8 mouse cellular contexts compared by ENCODE assay signal in genomic region chr11:70219873-70220272, GRCm38 (mm10). TPM values are rescaled to one million over a fixed set of nuclear protein-coding genes. Genes with fewer than 3 reads are reported as not detected.
DNase-seq lines count a peak whose midpoint lies in the region; ATAC-seq lines count a peak whose summit lies in the region.
"Had no signal": no experiment of that assay in that cellular context is flagged by ENCODE, and none has a peak within 500 bp of the region (broad histone marks: within the 10 kb centered on the region; RNA-seq: fewer than 3 reads in every experiment).

No protein-coding gene starts in this region.

- H3K27ac ChIP-seq in forebrain, embryonic 11.5 days (ENCODE audit: low read depth, low read length), result no peak overlapping the region
- peak overlapping the region; percentile 52; the same call in 1 of the 2 replicates for H3K27ac ChIP-seq in limb, embryonic 13.5 days
- no peak overlapping the region for H3K27ac ChIP-seq in stomach, embryonic 14.5 days (ENCODE audit: low read length)

- no peak for ATAC-seq in megakaryocyte, adult 5-6 weeks (ENCODE audit: poor library complexity, severe bottlenecking)
- ATAC-seq in forebrain, embryonic 11.5 days (replicated peaks; ENCODE audit: low FRiP score), result no peak
- no peak for ATAC-seq in limb, embryonic 13.5 days (ENCODE audit: low FRiP score, low read depth)
- no peak for ATAC-seq in stomach, embryonic 14.5 days (ENCODE audit: insufficient number of reproducible peaks, insufficient read depth, low FRiP score, low read depth)

- H3K4me1 ChIP-seq in megakaryocyte, embryonic 14.5 days, result peaks cover 78% of the 10 kb centered on the region
- peaks cover 12% of the 10 kb centered on the region; the same call in 1 of the 2 replicates for H3K4me1 ChIP-seq in forebrain, embryonic 11.5 days (replicated peaks; ENCODE audit: control insufficient read depth, insufficient read depth, low read length)
- peaks cover 40% of the 10 kb centered on the region for H3K4me1 ChIP-seq in limb, embryonic 13.5 days
- H3K4me1 ChIP-seq in stomach, embryonic 14.5 days (ENCODE audit: control insufficient read depth, insufficient read depth, low read length), result 0 out of 2 replicates have a peak, but pooled peaks cover 20% of the 10 kb centered on the region

- peak overlapping the region; percentile 76 for H3K9ac ChIP-seq in forebrain, embryonic 11.5 days (ENCODE audit: low read length)
- H3K9ac ChIP-seq in limb, embryonic 13.5 days, result peak overlapping the region; percentile 79
- peak overlapping the region; percentile 57 for H3K9ac ChIP-seq in stomach, embryonic 14.5 days (replicated peaks; ENCODE audit: low read depth, low read length)

- peaks cover 39% of the 10 kb centered on the region for H3K36me3 ChIP-seq in megakaryocyte, embryonic 14.5 days (replicated peaks; ENCODE audit: low read length)
- H3K36me3 ChIP-seq in forebrain, embryonic 11.5 days (ENCODE audit: control insufficient read depth, insufficient read depth, low read length), result no peaks in the 10 kb centered on the region
- no peaks in the 10 kb centered on the region for H3K36me3 ChIP-seq in limb, embryonic 13.5 days
- no peaks in the 10 kb centered on the region; the same call in 1 of the 2 replicates for H3K36me3 ChIP-seq in stomach, embryonic 14.5 days (ENCODE audit: control insufficient read depth, insufficient read depth, low read length)

- no peaks in the 10 kb centered on the region for H3K9me3 ChIP-seq in megakaryocyte, embryonic 14.5 days
- H3K9me3 ChIP-seq in forebrain, embryonic 11.5 days (ENCODE audit: control insufficient read depth, low read length), result no peaks in the 10 kb centered on the region
- no peaks in the 10 kb centered on the region for H3K9me3 ChIP-seq in limb, embryonic 13.5 days
- H3K9me3 ChIP-seq in stomach, embryonic 14.5 days (ENCODE audit: control insufficient read depth, low read depth, low read length), result no peaks in the 10 kb centered on the region

- 52% methylated on average over 7 of the region's 7 CpGs for WGBS in forebrain, embryonic 11.5 days
- whole genome bisulfite sequencing in limb, embryonic 13.5 days, result 57% methylated on average over 7 of the region's 7 CpGs
- 64% methylated on average over 7 of the region's 7 CpGs for WGBS in stomach, embryonic 14.5 days

- peaks cover 15% of the 10 kb centered on the region for H3K27me3 ChIP-seq in megakaryocyte, embryonic 14.5 days (replicated peaks)
- H3K27me3 ChIP-seq in forebrain, embryonic 11.5 days (ENCODE audit: control insufficient read depth, insufficient read depth, low read length), result peaks cover 14% of the 10 kb centered on the region
- peaks cover 49% of the 10 kb centered on the region for H3K27me3 ChIP-seq in limb, embryonic 13.5 days
- H3K27me3 ChIP-seq in stomach, embryonic 14.5 days (ENCODE audit: control insufficient read depth, insufficient read depth, low read length), result peaks cover 12% of the 10 kb centered on the region

- no peak for DNase-seq in forebrain, embryonic 11.5 days (ENCODE audit: low spot score)
- no peak for DNase-seq in retina, postnatal 1 day
- DNase-seq in B cell, adult 2 months, result no peak
- DNase-seq: thymus, postnatal 4 days had no signal

- H3K4me2 ChIP-seq in forebrain, embryonic 11.5 days (ENCODE audit: low read depth, low read length, severe bottlenecking), result peak overlapping the region; percentile 87
- peak overlapping the region; percentile 85 for H3K4me2 ChIP-seq in limb, embryonic 13.5 days (replicated peaks)
- H3K4me2 ChIP-seq in stomach, embryonic 14.5 days (replicated peaks; ENCODE audit: low read depth, low read length), result peak overlapping the region; percentile 66

- peak overlapping the region; percentile 93 for H3K4me3 ChIP-seq in megakaryocyte, embryonic 14.5 days (replicated peaks)
- peak overlapping the region; percentile 49 for H3K4me3 ChIP-seq in forebrain, embryonic 11.5 days (ENCODE audit: low read depth, low read length)
- H3K4me3 ChIP-seq in limb, embryonic 13.5 days, result peak overlapping the region; percentile 56
- peak overlapping the region; percentile 37 for H3K4me3 ChIP-seq in stomach, embryonic 14.5 days (ENCODE audit: low read depth, low read length)

RNA-seq across cellular contexts. Expression of gene Slc16a13, which starts 1.0 kb away (rescaled TPM):
- polyA plus RNA-seq in megakaryocyte, embryonic 14.5 days (2012; ENCODE audit: insufficient read depth, low replicate concordance), result 5.3 and 8.1 TPM in 2 replicates
- 1.9 and 2.5 TPM in 2 replicates for total RNA-seq in megakaryocyte, adult 5-6 weeks (2015)
- 2.3 and 7.7 TPM in 2 replicates for total RNA-seq in megakaryocyte, adult 5-6 weeks (2017)
- 14.6 and 15.8 TPM in 2 replicates for polyA plus RNA-seq in forebrain, embryonic 11.5 days (2014; fragmentation: Nextera tagmentation; extraction: Ambion mirVana)
- polyA plus RNA-seq in limb, embryonic 13.5 days (2015; fragmentation: Nextera tagmentation; extraction: Ambion mirVana), result 10.9 and 11.5 TPM in 2 replicates
- 5.6 and 8.8 TPM in 2 replicates for polyA plus RNA-seq in stomach, embryonic 14.5 days (2014; fragmentation: Nextera tagmentation; extraction: Ambion mirVana)

RNA-seq across cellular contexts. Expression of gene Slc16a11, which starts 7.3 kb away (rescaled TPM):
- not detected in 2 replicates for polyA plus RNA-seq in megakaryocyte, embryonic 14.5 days (2012; ENCODE audit: insufficient read depth, low replicate concordance)
- not detected in 2 replicates for total RNA-seq in megakaryocyte, adult 5-6 weeks (2015)
- total RNA-seq in megakaryocyte, adult 5-6 weeks (2017), result not detected in 2 replicates
- polyA plus RNA-seq in forebrain, embryonic 11.5 days (2014; fragmentation: Nextera tagmentation; extraction: Ambion mirVana), result 0.91 and 1.0 TPM in 2 replicates
- 1.5 and 1.7 TPM in 2 replicates for polyA plus RNA-seq in limb, embryonic 13.5 days (2015; fragmentation: Nextera tagmentation; extraction: Ambion mirVana)
- 0.69 and 1.5 TPM in 2 replicates for polyA plus RNA-seq in stomach, embryonic 14.5 days (2014; fragmentation: Nextera tagmentation; extraction: Ambion mirVana)

RNA-seq across cellular contexts. Expression of gene Bcl6b, which starts 9.7 kb away (rescaled TPM):
- not detected in 2 replicates for polyA plus RNA-seq in megakaryocyte, embryonic 14.5 days (2012; ENCODE audit: insufficient read depth, low replicate concordance)
- total RNA-seq in megakaryocyte, adult 5-6 weeks (2015), result 0.04 and 0.27 TPM in 2 replicates
- not detected in 2 replicates for total RNA-seq in megakaryocyte, adult 5-6 weeks (2017)
- 4.9 and 6.8 TPM in 2 replicates for polyA plus RNA-seq in forebrain, embryonic 11.5 days (2014; fragmentation: Nextera tagmentation; extraction: Ambion mirVana)
- 10.0 and 10.3 TPM in 2 replicates for polyA plus RNA-seq in limb, embryonic 13.5 days (2015; fragmentation: Nextera tagmentation; extraction: Ambion mirVana)
- 11.3 and 12.0 TPM in 2 replicates for polyA plus RNA-seq in stomach, embryonic 14.5 days (2014; fragmentation: Nextera tagmentation; extraction: Ambion mirVana)

RNA-seq across cellular contexts. Expression of gene 0610010K14Rik, which starts 17.8 kb away (rescaled TPM):
- polyA plus RNA-seq in megakaryocyte, embryonic 14.5 days (2012; ENCODE audit: insufficient read depth, low replicate concordance), result 169 and 210 TPM in 2 replicates
- total RNA-seq in megakaryocyte, adult 5-6 weeks (2015), result 74.4 and 77.6 TPM in 2 replicates
- 25.6 and 31.5 TPM in 2 replicates for total RNA-seq in megakaryocyte, adult 5-6 weeks (2017)
- polyA plus RNA-seq in forebrain, embryonic 11.5 days (2014; fragmentation: Nextera tagmentation; extraction: Ambion mirVana), result 202 and 223 TPM in 2 replicates
- polyA plus RNA-seq in limb, embryonic 13.5 days (2015; fragmentation: Nextera tagmentation; extraction: Ambion mirVana), result 203 and 209 TPM in 2 replicates
- 164 and 167 TPM in 2 replicates for polyA plus RNA-seq in stomach, embryonic 14.5 days (2014; fragmentation: Nextera tagmentation; extraction: Ambion mirVana)

RNA-seq across cellular contexts. Expression of gene Gm21988, which starts 19.8 kb away (rescaled TPM):
- polyA plus RNA-seq in megakaryocyte, embryonic 14.5 days (2012; ENCODE audit: insufficient read depth, low replicate concordance), result 25.7 and 41.9 TPM in 2 replicates
- 4.0 and 5.2 TPM in 2 replicates for total RNA-seq in megakaryocyte, adult 5-6 weeks (2015)
- total RNA-seq in megakaryocyte, adult 5-6 weeks (2017), result 0.11 and 4.3 TPM in 2 replicates
- polyA plus RNA-seq in forebrain, embryonic 11.5 days (2014; fragmentation: Nextera tagmentation; extraction: Ambion mirVana), result 9.8 and 9.9 TPM in 2 replicates
- polyA plus RNA-seq in limb, embryonic 13.5 days (2015; fragmentation: Nextera tagmentation; extraction: Ambion mirVana), result 11.6 and 12.1 TPM in 2 replicates
- 9.2 and 13.3 TPM in 2 replicates for polyA plus RNA-seq in stomach, embryonic 14.5 days (2014; fragmentation: Nextera tagmentation; extraction: Ambion mirVana)

Comparison
In these comparisons a context has a peak if more than half of its experiments do, and no peak if none do; other contexts are left out.
1. H3K4me3 ChIP-seq: peak in every context shown above with its lines; median percentile 93 in megakaryocyte, embryonic 14.5 days; 56 in limb, embryonic 13.5 days; 49 in forebrain, embryonic 11.5 days; 37 in stomach, embryonic 14.5 days.